Mouse (Mus musculus) layer of hippocampus, postnatal 14 days (tissue): ENCODE data around the gene BC147527. TPM values are rescaled to one million over a fixed set of nuclear protein-coding genes. Genes with fewer than 3 reads are reported as not detected.
"Not testable (repeated sequence)": the region's sequence is repeated elsewhere in the genome, so short reads cannot be mapped to it uniquely, and the experiment has no call there.

Source experiments
- DNase-seq, 2 experiments: peaks; one replicate each; pipeline ENCODE4 v3.0.0; 2021 to 2022; ENCODE audit warnings: low spot score in 2 of 2, mixed read lengths in 1 of 2
- long read RNA-seq, 2 experiments: library from polyadenylated mRNA; stranded (forward); transcript quantifications; one replicate each; pipeline ENCODE4 v2.0.0; 2021
- total RNA-seq, 2 experiments: library from RNA; stranded (reverse); gene quantifications; 2 replicates each; pipeline ENCODE4 v1.2.3; 2021

BC147527 gene
- not detected for total RNA-seq
- long read RNA-seq, experiment 1, result 0 reads
- long read RNA-seq, experiment 2, result 0 reads

GRCm38 (mm10) chr13:120299991-120300442 lies at the start of gene BC147527:
Gene BC147527, plus strand, starts transcription at chr13:120300392.
- DNase-seq, result no peak

- DNase-seq, result not testable (repeated sequence)
Measured at GRCm38 (mm10) chr13:120251208-120251924, 48.8 kb upstream of the BC147527 start.

- not testable (repeated sequence) for DNase-seq
Measured at GRCm38 (mm10) chr13:120258817-120259658, 41.2 kb upstream of the BC147527 start.

- not testable (repeated sequence) for DNase-seq
Measured at GRCm38 (mm10) chr13:120259718-120260117, 40.5 kb upstream of the BC147527 start.

DNA sequence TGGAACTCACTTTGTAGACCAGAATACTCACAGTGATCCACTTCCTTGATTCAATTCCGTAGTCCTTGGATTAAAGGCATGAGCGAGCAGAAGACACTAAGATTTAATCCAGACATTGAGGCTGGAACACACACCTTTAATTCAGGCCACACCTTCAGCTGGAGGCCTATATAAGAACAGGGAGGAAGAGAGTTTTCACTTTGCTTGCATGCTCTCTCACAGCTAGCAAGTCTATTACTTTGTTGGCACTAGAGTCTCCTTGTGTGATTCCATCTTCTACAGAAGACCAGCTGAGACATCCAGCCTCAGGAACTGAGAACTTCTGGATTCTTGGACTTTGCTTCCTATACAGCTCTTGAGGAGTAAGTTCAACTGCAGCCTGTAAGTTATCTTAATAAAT lies 37.3 kb upstream of the BC147527 start, which contains the start of gene AF067061:
TSS of gene AF067061 (plus strand) at position 245 of the 400 bp plus-strand sequence.
- DNase-seq, result not testable (repeated sequence)

DNA sequence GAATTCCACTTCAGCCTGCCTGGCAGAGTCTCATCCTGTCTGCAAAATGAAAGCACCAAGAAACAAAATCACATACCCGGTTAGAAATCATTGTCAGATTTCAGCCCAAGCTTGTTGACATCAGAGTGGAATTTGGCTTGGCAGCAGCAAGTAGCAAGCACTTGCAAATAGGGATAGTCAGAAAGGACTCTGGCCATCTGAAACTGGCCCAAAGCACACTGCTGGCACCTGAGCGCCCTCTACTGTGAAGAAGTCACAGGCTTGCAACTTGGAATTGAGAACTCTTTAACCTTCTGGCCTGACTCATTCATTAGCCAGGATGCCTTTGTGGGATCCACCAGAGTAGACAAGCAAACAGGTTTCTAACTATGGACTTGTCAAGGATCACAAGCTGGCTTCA lies 22.4 kb upstream of the BC147527 start:
- not testable (repeated sequence) for DNase-seq

DNA sequence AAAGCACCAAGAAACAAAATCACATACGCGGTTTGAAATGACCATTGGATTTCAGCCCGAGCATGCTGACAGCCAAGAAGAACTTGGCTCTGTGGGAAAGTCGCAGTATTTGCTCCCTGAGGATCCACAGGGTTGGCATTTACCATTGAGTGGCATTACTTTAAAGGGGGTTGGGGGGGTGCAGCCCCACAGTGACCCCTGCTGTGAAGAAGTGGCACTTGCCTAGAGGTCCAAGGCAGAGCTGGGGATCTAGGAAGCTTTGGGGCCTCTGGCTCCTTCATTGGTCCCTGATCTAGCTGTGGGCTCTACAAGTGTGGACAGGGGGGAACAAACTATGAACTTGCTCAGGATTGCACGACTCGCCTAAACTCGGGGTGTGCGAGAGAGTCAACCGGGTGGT lies 21.4 kb upstream of the BC147527 start:
- no peak for DNase-seq

DNA sequence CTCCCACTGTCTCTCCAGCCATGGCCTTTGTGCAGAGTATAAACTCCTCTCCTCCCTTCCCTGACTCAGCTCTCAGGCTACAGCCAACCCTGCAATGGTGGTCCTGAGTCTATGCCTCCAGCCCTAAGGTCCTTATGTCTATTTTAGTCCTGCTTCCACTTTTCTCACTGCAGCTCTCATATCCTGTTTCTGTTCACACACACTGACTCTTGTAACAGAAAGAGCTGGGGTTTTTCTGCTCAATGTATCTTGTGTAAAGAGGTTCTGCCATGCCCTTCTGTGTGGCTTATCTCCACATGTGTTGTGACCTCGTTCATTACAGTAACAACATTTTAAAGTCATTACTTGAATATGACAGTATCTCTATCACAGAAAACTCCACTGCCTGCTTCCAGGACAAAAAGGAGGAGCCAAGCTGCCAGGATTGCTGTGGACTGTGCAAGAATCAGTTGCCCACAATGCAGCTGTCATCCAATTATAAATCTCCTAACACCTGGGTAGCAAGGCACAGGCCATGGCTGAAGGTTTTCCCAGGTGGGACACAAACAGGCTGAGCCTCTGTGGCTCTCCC lies 783 bp upstream of the BC147527 start:
- no peak for DNase-seq

GRCm38 (mm10) chr13:120300853-120301252 lies 661 bp downstream of the BC147527 start:
- no peak for DNase-seq

DNA sequence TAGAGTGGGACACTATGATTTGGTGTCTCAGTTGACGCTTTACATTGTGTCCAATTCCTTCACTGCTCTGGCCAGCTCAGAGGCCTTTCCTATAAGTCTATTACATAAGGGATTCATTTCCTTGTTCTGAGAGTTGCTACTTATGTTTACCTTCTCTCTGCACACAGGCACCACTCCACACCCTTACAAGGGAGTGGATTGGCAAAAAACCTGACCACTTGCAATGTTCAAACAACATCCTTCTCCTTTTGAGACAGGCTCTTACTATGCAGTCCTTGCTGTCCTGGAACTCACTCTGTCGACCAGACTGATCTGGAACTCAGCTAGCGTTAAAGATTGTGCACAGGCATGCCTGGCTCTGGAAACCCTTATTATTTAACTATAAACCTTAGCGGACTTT lies 10.6 kb downstream of the BC147527 start:
- DNase-seq, result no peak

- no peak for DNase-seq
Measured at GRCm38 (mm10) chr13:120313584-120313983, 13.4 kb downstream of the BC147527 start.

DNA sequence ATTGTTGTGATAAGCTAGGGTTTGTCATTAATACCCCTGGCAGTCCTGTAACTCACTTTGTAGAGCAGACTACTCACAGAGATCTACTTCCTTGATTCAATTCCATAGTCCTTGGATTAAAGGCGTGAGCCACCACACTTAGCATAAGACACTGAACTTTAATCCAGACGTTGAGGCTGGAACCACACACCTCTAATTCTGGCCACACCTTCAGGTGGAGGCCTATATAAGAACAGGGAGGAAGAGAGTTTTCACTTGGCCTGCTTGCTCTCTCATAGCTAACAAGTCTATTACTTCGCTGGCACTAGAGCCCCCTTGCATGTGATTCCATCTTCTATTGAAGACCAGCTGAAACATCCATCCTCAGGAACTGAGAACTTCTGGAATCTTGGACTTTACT lies 16.4 kb downstream of the BC147527 start, which contains the start of gene Tcstv3:
TSS of gene Tcstv3 (plus strand) at position 301 of the 400 bp plus-strand sequence.
- not testable (repeated sequence) for DNase-seq

- DNase-seq, result no peak
Measured at GRCm38 (mm10) chr13:120320183-120320582, 20.0 kb downstream of the BC147527 start.

DNA sequence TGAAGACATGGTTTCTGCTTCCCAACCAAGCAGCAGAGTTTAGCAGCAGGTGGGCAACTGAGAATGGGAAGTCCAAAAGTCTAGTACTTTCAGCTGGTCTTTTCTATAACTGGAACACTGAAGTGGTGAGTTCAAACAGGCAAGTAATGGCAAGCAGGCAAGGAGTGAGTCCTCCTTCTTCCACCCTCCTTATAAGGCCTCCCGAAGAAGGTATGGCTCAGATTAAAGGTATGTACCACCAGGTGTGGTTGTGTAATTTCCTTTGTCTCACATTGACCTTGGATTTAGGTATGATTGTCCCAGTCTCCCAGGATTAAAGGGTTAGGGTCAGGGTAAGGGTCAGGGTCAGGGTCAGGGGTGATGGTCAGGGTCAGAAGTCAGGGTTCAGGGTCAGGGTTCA lies 20.5 kb downstream of the BC147527 start:
- no peak for DNase-seq

Other genes starting within 250 kb of the BC147527 start
- gene Gm21188, start 248.2 kb upstream of the BC147527 start, total RNA-seq, result not detected
- gene Gm20767, start 160.1 kb upstream of the BC147527 start, total RNA-seq, result not detected
- not detected for gene Gm21818, start 128.0 kb upstream of the BC147527 start, total RNA-seq
- gene Gm21762, start 84.4 kb upstream of the BC147527 start, total RNA-seq, result not detected
- gene Gm21731, start 61.3 kb upstream of the BC147527 start, total RNA-seq, result not detected
- gene AF067061, start 37.3 kb upstream of the BC147527 start, total RNA-seq, result not detected
- gene Tcstv3, start 16.5 kb downstream of the BC147527 start, total RNA-seq, result not detected